Mouse (Mus musculus): Measurements from ENCODE around the gene Disp1. TPM values are rescaled to one million over a fixed set of nuclear protein-coding genes. Genes with fewer than 3 reads are reported as not detected.

The Disp1 gene
- total and polyA plus RNA-seq, 3 experiments, result 7.3 to 10.6 (median 8.4) TPM

GRCm38 (mm10) chr1:183188115-183189013, 33.0 kb downstream of the Disp1 start:
- intact Hi-C loops (cut with DNase I), result no loop called here
- Histone ChIP-seq H3K9ac (ENCODE audit: low read depth, low read length) (no peak overlapping the region), H3K36me3 (ENCODE audit: control insufficient read depth, insufficient read depth, low read length) (no peaks in the 10 kb centered on the region), H3K27ac (no peak overlapping the region), H3K79me2 (replicated peaks; ENCODE audit: control insufficient read depth, insufficient read depth, low read length) (no peaks in the 10 kb centered on the region), H3K27me3 (ENCODE audit: control insufficient read depth, insufficient read depth, low read length) (no peaks in the 10 kb centered on the region), H3K4me3 (no peak overlapping the region), H3K4me1 (ENCODE audit: control insufficient read depth, insufficient read depth, low read length) (no peaks in the 10 kb centered on the region)
- DNase-seq, result peak in 1 of 2 experiments; percentile 12
- TF ChIP-seq EP300 (IDR thresholded peaks at IDR 0.05; ENCODE audit: insufficient read depth, low read depth, low read length) (no peak), CTCF (IDR thresholded peaks at IDR 0.05) (no peak), POLR2A (IDR thresholded peaks at IDR 0.05; ENCODE audit: insufficient read depth, low read depth, low read length) (no peak)
- WGBS, result 76% methylated on average over 20 of the region's 20 CpGs

- WGBS, result 89% methylated on average over 6 of the region's 6 CpGs
- intact Hi-C loops (cut with DNase I), result no loop called here
- Histone ChIP-seq H3K27me3 (ENCODE audit: control insufficient read depth, insufficient read depth, low read length) (no peaks in the 10 kb centered on the region), H3K36me3 (ENCODE audit: control insufficient read depth, insufficient read depth, low read length) (no peaks in the 10 kb centered on the region), H3K4me3 (no peak overlapping the region), H3K4me1 (ENCODE audit: control insufficient read depth, insufficient read depth, low read length) (peaks cover 2% of the 10 kb centered on the region; the same call in 1 of the 2 replicates), H3K79me2 (replicated peaks; ENCODE audit: control insufficient read depth, insufficient read depth, low read length) (no peaks in the 10 kb centered on the region), H3K27ac (no peak overlapping the region), H3K9ac (ENCODE audit: low read depth, low read length) (no peak overlapping the region)
- TF ChIP-seq EP300 (IDR thresholded peaks at IDR 0.05; ENCODE audit: insufficient read depth, low read depth, low read length), result no peak
- TF ChIP-seq CTCF (IDR thresholded peaks at IDR 0.05), result no peak
- TF ChIP-seq POLR2A (IDR thresholded peaks at IDR 0.05; ENCODE audit: insufficient read depth, low read depth, low read length), result no peak
- DNase-seq, result no peak
Measured at GRCm38 (mm10) chr1:183185560-183185959, 35.8 kb downstream of the Disp1 start.

GRCm38 (mm10) chr1:183184681-183185080, 36.6 kb downstream of the Disp1 start:
- no peak overlapping the region for H3K9ac ChIP-seq (ENCODE audit: low read depth, low read length)
- no peaks in the 10 kb centered on the region for H3K27me3 ChIP-seq (ENCODE audit: control insufficient read depth, insufficient read depth, low read length)
- 93% methylated on average over 5 of the region's 5 CpGs for WGBS
- H3K4me3 ChIP-seq, result no peak overlapping the region
- H3K79me2 ChIP-seq (replicated peaks; ENCODE audit: control insufficient read depth, insufficient read depth, low read length), result no peaks in the 10 kb centered on the region
- no peak for DNase-seq
- intact Hi-C loops (cut with DNase I), result no loop called here
- H3K27ac ChIP-seq, result no peak overlapping the region
- TF ChIP-seq POLR2A (IDR thresholded peaks at IDR 0.05; ENCODE audit: insufficient read depth, low read depth, low read length) (no peak), EP300 (IDR thresholded peaks at IDR 0.05; ENCODE audit: insufficient read depth, low read depth, low read length) (no peak), CTCF (IDR thresholded peaks at IDR 0.05) (no peak)
- no peaks in the 10 kb centered on the region for H3K36me3 ChIP-seq (ENCODE audit: control insufficient read depth, insufficient read depth, low read length)
- peaks cover 2% of the 10 kb centered on the region for H3K4me1 ChIP-seq (ENCODE audit: control insufficient read depth, insufficient read depth, low read length)

GRCm38 (mm10) chr1:183183565-183183964, 37.8 kb downstream of the Disp1 start:
- Histone ChIP-seq H3K79me2 (replicated peaks; ENCODE audit: control insufficient read depth, insufficient read depth, low read length) (no peaks in the 10 kb centered on the region), H3K27me3 (ENCODE audit: control insufficient read depth, insufficient read depth, low read length) (no peaks in the 10 kb centered on the region), H3K4me3 (no peak overlapping the region), H3K27ac (no peak overlapping the region), H3K4me1 (ENCODE audit: control insufficient read depth, insufficient read depth, low read length) (peaks cover 2% of the 10 kb centered on the region), H3K36me3 (ENCODE audit: control insufficient read depth, insufficient read depth, low read length) (no peaks in the 10 kb centered on the region), H3K9ac (ENCODE audit: low read depth, low read length) (no peak overlapping the region)
- TF ChIP-seq EP300 (IDR thresholded peaks at IDR 0.05; ENCODE audit: insufficient read depth, low read depth, low read length) (no peak), CTCF (IDR thresholded peaks at IDR 0.05) (no peak), POLR2A (IDR thresholded peaks at IDR 0.05; ENCODE audit: insufficient read depth, low read depth, low read length) (no peak)
- DNase-seq, result no peak
- intact Hi-C loops (cut with DNase I), result no loop called here
- WGBS, result 87% methylated on average over 5 of the region's 5 CpGs

- intact Hi-C loops (cut with DNase I), result no loop called here
- WGBS, result 48% methylated on average over 12 of the region's 12 CpGs
- H3K9ac ChIP-seq (ENCODE audit: low read depth, low read length), result no peak overlapping the region
- TF ChIP-seq CTCF (IDR thresholded peaks at IDR 0.05) (no peak), POLR2A (IDR thresholded peaks at IDR 0.05; ENCODE audit: insufficient read depth, low read depth, low read length) (no peak), EP300 (IDR thresholded peaks at IDR 0.05; ENCODE audit: insufficient read depth, low read depth, low read length) (no peak)
- no peaks in the 10 kb centered on the region for H3K27me3 ChIP-seq (ENCODE audit: control insufficient read depth, insufficient read depth, low read length)
- no peak overlapping the region for H3K27ac ChIP-seq
- H3K79me2 ChIP-seq (replicated peaks; ENCODE audit: control insufficient read depth, insufficient read depth, low read length), result no peaks in the 10 kb centered on the region
- peaks cover 2% of the 10 kb centered on the region for H3K4me1 ChIP-seq (ENCODE audit: control insufficient read depth, insufficient read depth, low read length)
- H3K4me3 ChIP-seq, result no peak overlapping the region
- no peaks in the 10 kb centered on the region for H3K36me3 ChIP-seq (ENCODE audit: control insufficient read depth, insufficient read depth, low read length)
- DNase-seq, result no peak
Measured at GRCm38 (mm10) chr1:183182641-183183414, 38.5 kb downstream of the Disp1 start.

Measured in heart, adult 2 months (tissue).